Mouse (Mus musculus) retina, postnatal 7 days (tissue): ENCODE results near the gene Grm5.

Experiments used
- DNase-seq: peaks from one replicate; pipeline ENCODE4 v3.0.0-alpha.2; 2012; ENCODE audit warnings: low read depth, low spot score

Grm5 gene

GRCm38 (mm10) chr7:87846082-87846481 lies 262.1 kb downstream of the Grm5 start:
- DNase-seq: no peak

DNA sequence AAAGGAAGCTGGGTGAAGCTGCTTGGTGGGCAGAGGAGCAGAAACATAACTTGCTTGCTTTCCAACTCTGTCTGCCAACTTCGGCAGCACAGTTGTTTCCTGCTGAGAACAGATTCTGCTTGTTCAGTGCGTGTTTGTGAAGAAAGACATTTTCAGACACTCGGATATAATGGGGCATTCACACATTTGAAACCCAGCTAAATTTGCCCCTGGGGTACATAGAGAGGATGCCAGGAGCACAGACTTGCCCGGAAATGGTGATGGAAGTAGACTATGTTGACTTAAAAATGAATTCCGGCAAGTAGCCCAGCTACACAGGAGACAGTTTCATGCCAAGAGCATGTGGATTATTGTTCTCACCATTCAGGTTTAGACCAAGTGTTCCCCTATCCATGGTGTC lies 342.0 kb downstream of the Grm5 start:
- no peak for DNase-seq

DNA sequence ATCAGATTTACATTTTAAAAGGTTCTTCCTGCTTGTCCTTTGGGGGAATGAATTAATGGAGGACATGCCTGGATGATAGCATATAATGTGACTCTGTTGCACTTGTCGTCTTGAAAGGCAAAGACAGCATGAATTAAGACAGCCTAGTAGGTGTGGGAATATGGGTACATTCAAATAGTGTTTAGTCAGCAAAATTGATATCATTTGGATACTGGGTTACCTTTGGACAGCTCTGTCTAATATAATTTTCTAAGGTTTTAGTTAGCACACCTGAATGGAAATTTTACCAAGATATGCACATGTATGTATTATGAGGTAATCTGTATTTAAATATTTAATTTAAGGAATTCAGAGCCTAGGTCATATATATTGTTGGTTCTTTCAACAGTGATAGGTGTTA lies 353.4 kb downstream of the Grm5 start:
- no peak for DNase-seq

DNA sequence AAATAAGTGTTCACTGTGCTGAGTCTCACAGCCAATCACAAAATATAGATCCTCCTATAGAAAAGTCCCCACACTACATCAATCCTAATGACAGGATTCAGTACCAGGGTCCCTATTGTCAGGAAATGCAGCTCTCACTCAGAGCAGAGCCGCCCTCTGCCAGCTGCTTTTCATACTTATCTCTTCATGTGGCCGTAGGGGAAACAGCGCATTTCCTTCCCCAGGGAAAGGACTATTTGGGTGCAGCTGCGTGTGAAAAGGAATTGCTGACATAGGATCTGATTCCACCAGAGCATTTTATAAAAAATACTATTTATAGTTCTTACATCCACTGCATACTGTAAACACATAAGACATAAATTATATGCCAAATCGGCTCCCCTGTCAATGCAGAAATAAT lies 354.3 kb downstream of the Grm5 start:
- no peak for DNase-seq

GRCm38 (mm10) chr7:87950205-87950604 lies 366.2 kb downstream of the Grm5 start:
- no peak for DNase-seq

GRCm38 (mm10) chr7:87973216-87973615 lies 389.2 kb downstream of the Grm5 start:
- no peak for DNase-seq

- DNase-seq: no peak
Observed at GRCm38 (mm10) chr7:87975041-87975440, 391.1 kb downstream of the Grm5 start.

GRCm38 (mm10) chr7:87983494-87983893 lies 399.5 kb downstream of the Grm5 start:
- no peak for DNase-seq

- no peak for DNase-seq
Observed at GRCm38 (mm10) chr7:88014451-88014850, 430.5 kb downstream of the Grm5 start.

DNA sequence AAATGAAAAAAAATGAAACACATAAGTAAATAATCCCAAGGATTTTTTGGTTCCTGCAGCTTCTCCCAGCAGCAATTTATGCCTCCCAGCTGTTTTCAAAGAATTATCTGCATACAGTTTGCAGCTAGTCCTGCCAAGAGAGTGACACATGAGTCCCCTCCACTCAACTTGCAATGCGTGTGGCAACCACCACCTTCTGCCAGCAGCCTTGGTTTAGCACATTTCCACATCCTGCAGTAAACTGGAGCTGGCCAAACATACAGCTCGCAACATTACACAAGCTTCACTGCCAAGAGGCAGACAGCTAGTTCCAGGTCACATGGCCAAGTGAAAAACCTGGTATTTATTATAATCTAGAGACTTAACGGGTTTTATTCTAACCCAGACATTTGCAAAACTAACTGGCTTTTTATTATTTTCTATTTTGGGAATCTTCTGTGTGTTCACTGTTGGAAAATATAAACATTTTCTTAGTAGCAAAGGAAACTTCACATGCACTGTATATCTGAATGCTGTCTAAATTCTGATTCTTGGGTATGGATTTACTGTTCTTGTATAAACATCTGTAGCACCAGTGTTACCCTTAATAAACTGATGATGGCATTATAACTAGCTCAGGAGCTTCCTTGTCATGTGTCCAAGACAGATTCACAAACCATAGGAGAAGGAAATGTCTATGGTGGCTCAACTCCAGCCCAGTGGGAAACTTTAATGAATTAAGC lies 443.6 kb downstream of the Grm5 start:
- DNase-seq: no peak

GRCm38 (mm10) chr7:88047366-88047765 lies 463.4 kb downstream of the Grm5 start:
- DNase-seq: no peak

GRCm38 (mm10) chr7:88054224-88054938 lies 470.4 kb downstream of the Grm5 start:
- DNase-seq: no peak

- DNase-seq: no peak
Observed at GRCm38 (mm10) chr7:88056438-88056837, 472.5 kb downstream of the Grm5 start.

- DNase-seq: no peak
Observed at GRCm38 (mm10) chr7:88091115-88091514, 507.1 kb downstream of the Grm5 start.

- DNase-seq: no peak
Observed at GRCm38 (mm10) chr7:88096536-88097107, 512.7 kb downstream of the Grm5 start.

GRCm38 (mm10) chr7:88097715-88098114 lies 513.7 kb downstream of the Grm5 start:
- peak; percentile 37 for DNase-seq

DNA sequence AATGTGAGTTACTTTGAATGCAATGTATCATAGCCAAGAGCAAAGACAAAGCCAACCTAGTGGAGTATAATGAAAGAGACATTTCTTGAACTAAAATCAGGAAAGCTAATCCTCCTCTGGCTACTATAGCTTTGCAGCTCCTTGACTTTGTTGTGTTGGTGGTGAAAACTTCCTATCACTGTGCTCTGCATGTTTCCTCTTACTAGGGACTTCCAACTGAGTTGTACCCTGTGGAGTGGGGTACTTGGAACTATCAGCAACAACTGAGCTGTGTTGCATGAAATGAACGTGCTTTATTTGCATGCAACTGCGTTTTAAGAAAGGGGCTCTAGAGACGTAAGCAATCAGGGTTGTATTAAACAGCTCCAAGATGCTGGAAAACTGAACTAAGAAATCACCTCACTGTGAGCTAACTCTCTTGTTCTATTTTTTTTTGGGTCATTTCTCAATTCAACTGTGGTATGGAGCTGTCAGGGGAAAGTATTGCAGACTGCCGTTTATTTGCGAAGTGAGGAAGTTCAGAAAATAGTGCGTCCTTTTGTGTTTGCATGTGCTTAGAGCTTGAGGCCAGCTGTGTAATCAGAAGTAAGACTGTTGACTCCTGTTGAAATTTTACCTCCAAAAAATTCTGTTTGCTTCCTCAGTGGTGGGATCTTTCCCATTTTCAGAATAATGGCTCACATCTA lies 532.9 kb downstream of the Grm5 start:
- DNase-seq: no peak

DNA sequence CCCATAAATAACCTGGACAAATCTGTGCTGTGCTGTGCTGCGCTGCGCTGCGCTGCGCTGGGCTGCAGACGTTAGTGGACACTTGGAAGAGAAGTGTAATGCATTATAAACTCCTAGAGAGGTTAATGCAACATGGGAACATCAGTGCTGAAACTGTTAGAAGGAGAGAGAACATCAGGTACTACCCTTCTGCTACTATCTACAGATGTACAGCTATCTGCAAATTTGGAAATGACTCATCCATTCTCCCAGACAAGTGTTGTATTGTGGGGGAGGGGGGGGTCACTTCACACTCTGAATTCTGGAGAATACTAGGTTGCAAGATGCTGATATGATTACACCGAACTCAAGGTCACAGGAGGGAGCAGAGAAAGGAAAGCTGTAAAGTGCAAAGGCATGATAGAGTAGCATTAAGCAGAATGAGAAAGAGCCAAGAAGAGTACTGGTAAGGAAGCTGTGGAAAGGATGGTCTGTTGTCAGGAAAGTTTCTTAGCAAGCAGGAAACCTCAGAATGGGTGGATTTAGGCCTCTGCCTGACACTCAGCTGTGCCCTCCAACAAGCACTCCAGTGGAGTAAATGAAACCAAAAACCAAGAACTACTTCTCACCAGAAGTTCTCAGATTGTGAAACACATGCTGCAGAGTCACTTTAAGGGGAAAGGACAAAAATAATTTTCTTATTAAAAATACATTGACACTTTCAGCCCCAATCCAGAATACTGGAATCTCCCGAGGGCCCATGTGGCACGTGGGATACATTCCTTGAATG lies 544.3 kb downstream of the Grm5 start:
- no peak for DNase-seq

DNA sequence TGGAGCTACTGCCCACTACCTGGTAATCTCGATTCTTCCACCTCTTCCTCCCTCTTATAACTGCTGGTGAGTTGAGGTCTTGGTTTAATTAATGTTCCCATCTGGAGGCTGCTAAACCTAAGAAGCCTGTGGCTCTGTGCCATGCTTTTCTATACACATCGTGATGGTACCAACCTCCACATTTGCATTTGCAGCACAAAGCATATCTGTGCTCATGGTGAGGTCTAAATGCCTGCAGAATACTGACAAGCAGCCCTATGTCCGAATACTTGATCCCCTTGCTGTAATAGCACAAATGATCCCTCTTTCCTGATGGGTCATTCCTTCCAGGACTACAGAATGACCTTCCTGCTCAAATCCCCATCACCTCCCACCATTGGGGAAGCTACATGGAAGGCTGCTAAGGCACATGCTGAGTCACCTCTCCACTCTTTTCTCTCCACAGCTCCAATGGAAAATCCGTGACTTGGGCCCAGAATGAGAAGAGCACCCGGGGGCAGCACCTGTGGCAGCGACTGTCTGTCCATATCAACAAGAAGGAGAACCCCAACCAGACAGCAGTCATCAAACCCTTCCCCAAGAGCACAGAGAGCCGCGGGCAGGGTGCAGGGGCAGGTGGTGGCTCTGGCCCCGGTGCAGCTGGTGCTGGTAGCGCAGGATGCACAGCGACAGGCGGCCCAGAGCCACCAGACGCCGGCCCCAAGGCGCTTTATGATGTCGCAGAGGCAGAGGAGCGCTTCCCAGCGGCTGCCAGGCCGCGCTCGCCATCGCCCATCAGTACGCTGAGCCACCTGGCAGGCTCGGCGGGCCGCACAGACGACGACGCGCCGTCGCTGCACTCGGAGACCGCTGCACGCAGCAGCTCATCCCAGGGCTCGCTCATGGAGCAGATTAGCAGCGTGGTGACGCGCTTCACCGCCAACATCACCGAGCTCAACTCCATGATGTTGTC lies 545.8 kb downstream of the Grm5 start:
- peak; percentile 32 for DNase-seq

DNA sequence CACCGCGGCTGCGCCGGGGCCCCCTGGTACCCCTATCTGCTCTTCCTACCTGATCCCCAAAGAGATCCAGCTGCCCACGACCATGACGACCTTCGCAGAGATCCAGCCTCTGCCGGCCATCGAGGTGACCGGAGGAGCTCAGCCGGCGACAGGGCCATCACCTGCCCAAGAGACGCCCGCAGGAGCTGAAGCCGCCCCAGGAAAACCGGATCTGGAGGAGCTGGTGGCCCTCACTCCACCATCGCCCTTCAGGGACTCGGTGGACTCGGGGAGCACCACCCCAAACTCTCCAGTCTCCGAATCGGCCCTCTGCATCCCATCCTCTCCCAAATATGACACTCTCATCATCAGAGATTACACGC lies 546.5 kb downstream of the Grm5 start:
- DNase-seq: no peak
